Mouse (Mus musculus): ENCODE measurements at regions not wholly inside any gene's neighbourhood (a gene's known extent, or its start where the extent isn't known, plus 50 kb on each side); places are given as distances from the start of the nearest gene placed in this dataset.
"Not testable (repeated sequence)": the region's sequence is repeated elsewhere in the genome, so short reads cannot be mapped to it uniquely, and the experiment has no call there.

DNA sequence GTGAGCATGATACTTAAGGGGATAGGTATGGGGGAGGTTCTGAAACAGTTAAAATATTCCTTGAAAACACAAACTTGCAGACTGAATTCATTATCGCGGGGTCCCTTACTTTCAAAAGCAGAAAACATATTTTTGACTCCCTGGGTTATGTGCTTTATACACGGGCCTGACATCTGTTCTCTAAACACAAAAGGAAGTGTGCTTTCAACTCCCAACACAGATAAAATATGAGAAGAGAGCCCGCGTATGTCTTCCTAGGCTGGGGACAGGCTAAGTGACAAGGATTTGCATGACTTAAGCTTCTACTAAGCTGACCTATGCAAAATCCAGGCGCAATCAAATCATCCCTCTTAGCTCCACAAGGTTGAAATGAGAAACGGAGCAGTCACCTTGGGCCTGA lies 65.5 kb upstream of the Jarid2 start:
- DNase-seq (ENCODE audit: low spot score), result no peak

DNA sequence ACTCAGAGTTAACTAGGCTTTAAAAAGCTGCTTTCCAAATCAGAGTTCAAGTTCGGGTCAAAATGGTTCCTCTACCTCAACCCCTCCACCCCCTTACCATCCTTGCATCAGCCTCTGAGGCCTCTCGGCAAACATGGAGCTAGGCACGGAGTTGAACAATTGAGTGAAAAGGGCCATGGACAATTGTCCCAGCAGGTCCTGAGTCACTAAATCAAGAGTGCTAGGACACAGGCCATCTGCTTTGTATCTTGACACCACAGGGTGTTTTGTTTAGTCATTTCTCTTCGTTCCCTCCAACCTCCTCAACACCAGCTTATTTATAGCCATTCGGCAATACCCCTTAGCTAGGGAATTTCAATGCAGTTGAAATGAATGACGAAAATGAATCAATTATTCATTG lies 59.5 kb upstream of the Jarid2 start:
- no peak for DNase-seq (ENCODE audit: low spot score)

DNA sequence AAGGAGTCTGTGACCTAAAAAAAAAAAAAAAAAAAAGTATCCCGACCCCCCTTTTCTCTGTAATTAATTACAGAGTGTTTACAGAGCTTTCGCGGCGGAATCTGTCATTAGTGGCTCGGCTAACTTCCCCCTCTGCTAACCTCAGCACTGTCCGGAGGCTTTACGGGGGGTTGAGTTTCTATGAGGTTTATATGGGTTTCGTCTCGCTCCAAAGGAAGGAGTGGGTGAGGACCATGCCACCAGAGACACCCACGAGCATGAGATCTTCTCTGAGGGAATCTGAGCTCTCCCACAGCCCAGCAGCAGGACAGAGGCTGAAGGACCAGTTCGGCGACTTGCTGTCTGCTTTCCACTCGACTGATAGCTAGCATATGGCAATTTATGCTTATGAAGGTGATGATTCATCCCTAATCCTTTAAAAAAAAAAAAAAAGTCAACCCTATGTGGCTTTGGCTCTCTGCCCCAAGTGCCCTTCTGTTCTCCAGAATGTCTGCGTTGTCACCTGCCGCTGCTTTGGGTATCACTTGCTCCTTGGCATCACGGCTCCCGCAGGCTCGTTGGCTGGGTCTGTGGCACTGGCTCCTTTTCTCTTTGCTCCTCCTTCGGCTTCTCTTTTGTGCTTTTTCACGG lies 55.8 kb upstream of the Jarid2 start:
- DNase-seq (ENCODE audit: low spot score), result no peak

DNA sequence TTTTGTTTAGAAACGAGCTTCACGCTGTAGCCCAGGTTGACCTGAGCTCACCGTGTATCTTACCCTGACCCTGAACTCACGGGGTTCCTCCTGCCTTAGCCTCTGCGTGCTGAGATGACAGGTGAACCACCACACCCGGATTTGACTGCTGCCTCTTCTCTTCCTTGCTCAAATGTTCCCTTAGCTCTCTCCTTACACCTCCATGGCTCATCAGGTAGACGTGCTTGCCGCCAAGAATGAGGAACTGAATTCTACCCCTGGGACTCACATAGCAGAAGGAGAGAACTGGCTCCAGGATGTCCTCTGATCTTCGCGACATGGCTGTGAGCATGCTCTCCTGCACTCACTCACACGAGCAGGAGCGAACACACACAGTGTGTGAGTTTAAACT lies 55.3 kb upstream of the Jarid2 start:
- no peak for DNase-seq (ENCODE audit: low spot score)

DNA sequence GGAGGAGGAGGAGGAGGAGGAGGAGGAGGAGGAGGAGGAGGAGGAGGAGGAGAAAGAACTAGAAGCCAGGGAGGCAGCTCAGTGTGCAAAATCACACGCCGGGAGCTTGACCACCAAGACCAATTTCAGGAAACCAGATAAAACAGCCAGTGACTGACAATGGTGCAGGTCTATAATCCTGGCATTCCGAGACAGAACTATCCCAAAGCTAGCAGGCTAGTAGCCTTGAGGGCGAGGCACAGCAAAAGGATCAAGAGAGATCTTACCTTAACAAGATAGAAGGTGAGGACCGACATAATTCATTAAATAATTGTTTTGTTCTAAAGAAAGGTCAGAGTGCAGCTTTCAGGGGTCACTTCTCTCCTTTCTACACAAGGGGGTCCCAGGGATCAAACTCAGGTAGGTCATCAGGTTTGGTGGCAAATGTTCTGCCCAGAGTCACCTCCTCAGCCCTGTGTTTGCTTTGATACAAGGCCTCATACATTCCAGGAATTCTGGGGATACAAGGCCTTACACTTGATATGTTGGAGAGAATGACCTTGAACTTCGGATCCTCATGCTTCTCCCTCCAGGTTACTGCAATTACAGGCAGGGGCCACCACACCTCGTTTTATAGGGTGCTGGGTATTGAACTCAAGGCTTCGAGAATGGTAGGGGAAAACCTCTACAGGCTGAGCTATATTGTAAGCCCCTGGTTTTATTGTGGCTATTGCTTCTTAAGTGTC lies 54.2 kb upstream of the Jarid2 start:
- DNase-seq (ENCODE audit: low spot score), result no peak

DNA sequence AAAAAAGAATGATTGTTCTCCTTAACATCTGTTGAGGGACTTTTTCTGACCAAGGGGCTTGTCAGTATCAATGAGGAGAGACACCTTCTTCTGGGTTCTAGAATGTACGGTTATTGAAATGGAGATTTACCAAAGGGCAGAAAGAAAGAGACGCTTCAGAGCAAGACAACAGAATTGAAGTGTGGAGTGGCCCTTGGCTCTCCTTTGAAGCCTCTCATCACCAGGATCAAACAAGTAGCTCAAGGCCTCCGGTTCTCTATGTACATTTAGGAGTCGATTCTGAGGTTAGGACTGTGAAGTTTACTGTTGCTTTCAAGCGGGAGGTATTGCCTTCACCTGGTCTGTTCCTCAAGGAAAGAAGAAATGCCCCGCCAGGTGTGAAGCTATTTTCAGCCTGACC lies 53.2 kb upstream of the Jarid2 start:
- no peak for DNase-seq (ENCODE audit: low spot score)

DNA sequence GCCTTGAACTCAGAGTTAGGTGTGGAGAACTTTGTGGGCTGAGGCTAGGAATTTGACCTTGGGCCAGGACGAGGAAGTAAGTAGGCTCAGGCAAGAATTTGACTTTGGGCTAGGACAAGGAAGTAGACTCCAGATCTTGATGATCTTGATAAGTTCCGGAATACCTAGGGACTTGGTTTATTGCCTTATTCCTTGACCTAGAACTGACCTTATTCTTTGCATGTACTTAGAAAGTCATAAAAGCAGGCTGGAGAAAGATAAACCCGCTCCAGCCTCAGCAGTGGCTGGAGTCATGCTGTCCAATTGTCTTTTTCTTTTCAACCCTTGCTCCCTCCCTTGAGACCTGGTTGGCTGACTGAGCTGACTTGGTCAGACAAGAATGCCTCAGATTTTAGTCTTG lies 51.2 kb upstream of the Jarid2 start:
- no peak for DNase-seq (ENCODE audit: low spot score)

DNA sequence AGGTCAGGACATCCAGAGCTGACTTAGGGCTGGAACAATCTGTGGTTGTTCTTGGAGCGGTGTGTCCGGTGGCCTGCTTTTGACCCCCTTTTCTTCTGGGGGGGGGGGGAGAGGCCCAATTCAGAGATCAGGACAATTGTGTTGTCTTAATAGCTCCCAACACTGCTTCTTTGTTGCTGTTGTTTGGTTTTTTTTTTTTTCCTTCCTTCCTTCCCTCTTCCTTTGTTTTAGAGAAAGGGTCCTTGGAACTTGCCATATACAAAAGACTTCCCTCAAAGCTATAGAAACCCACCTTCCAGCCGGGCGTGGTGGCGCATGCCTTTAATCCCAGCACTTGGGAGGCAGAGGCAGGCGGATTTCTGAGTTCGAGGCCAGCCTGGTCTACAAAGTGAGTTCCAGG lies 49.8 kb upstream of the Jarid2 start:
- not testable (repeated sequence) for DNase-seq (ENCODE audit: low spot score)
